Comparison of ENCODE assay signal across 9 mouse cellular contexts in genomic region chr11:117248734-117249248, GRCm38 (mm10). TPM values are rescaled to one million over a fixed set of nuclear protein-coding genes. Genes with fewer than 3 reads are reported as not detected.
DNase-seq lines count a peak whose midpoint lies in the region; ATAC-seq lines count a peak whose summit lies in the region.
"Had no signal": no experiment of that assay in that cellular context is flagged by ENCODE, and none has a peak within 500 bp of the region (broad histone marks: within the 10 kb centered on the region; RNA-seq: fewer than 3 reads in every experiment).

No protein-coding gene starts in this region.

- H3K9me3 ChIP-seq in embryonic facial prominence, embryonic 14.5 days (ENCODE audit: control insufficient read depth, low read length) = no peaks in the 10 kb centered on the region
- no peaks in the 10 kb centered on the region for H3K9me3 ChIP-seq in limb, embryonic 12.5 days

- H3K36me3 ChIP-seq in embryonic facial prominence, embryonic 14.5 days (ENCODE audit: control insufficient read depth, insufficient read depth, low read length) = no peaks in the 10 kb centered on the region
- no peaks in the 10 kb centered on the region for H3K36me3 ChIP-seq in limb, embryonic 12.5 days

- H3K4me3 ChIP-seq in embryonic facial prominence, embryonic 14.5 days (ENCODE audit: low read depth, low read length) = no peak overlapping the region
- H3K4me3 ChIP-seq in limb, embryonic 12.5 days (replicated peaks) = no peak overlapping the region

- no peaks in the 10 kb centered on the region for H3K27me3 ChIP-seq in embryonic facial prominence, embryonic 14.5 days (replicated peaks; ENCODE audit: control insufficient read depth, insufficient read depth, low read length)
- H3K27me3 ChIP-seq in limb, embryonic 12.5 days = no peaks in the 10 kb centered on the region

- DNase-seq in kidney, adult 11 months = peak; percentile 18
- DNase-seq in kidney, postnatal 10 days = no peak
- peak; percentile 59 for DNase-seq in MN1 (ENCODE audit: low spot score)
- peak; percentile 75 for DNase-seq in embryonic facial prominence, embryonic 14.5 days (ENCODE audit: low spot score)
- DNase-seq in spleen, adult 12 weeks (ENCODE audit: low spot score) = no peak
- DNase-seq in adrenal gland, postnatal 10 days = no peak
- no peak for DNase-seq in lung, postnatal 25 days (ENCODE audit: low spot score)

- H3K4me2 ChIP-seq in embryonic facial prominence, embryonic 14.5 days (ENCODE audit: low read depth, low read length) = no peak overlapping the region
- no peak overlapping the region for H3K4me2 ChIP-seq in limb, embryonic 12.5 days

- WGBS in embryonic facial prominence, embryonic 14.5 days = 38% methylated on average over 11 of the region's 11 CpGs
- 52% methylated on average over 11 of the region's 11 CpGs for WGBS in limb, embryonic 12.5 days

- H3K4me1 ChIP-seq in embryonic facial prominence, embryonic 14.5 days (ENCODE audit: control insufficient read depth, insufficient read depth, low read length) = 0 out of 2 replicates have a peak, but pooled peaks cover 12% of the 10 kb centered on the region
- peaks cover 35% of the 10 kb centered on the region for H3K4me1 ChIP-seq in limb, embryonic 12.5 days (replicated peaks)

- no peak overlapping the region for H3K9ac ChIP-seq in embryonic facial prominence, embryonic 14.5 days (ENCODE audit: low read depth, low read length)
- H3K9ac ChIP-seq in limb, embryonic 12.5 days (replicated peaks) = no peak overlapping the region
- H3K9ac ChIP-seq: liver, embryonic 14.5 days had no signal

- peak; percentile 64; the same call in 1 of the 2 replicates for ATAC-seq in embryonic facial prominence, embryonic 14.5 days (ENCODE audit: low read depth)
- no peak for ATAC-seq in limb, embryonic 12.5 days (ENCODE audit: insufficient number of reproducible peaks, insufficient read depth, low FRiP score, low TSS enrichment, low read depth)

- no peak overlapping the region; the same call in 1 of the 2 replicates for H3K27ac ChIP-seq in embryonic facial prominence, embryonic 14.5 days (replicated peaks; ENCODE audit: low read depth, low read length)
- peak overlapping the region; percentile 23; the same call in 1 of the 2 replicates for H3K27ac ChIP-seq in limb, embryonic 12.5 days
- H3K27ac ChIP-seq: liver, embryonic 14.5 days had no signal

RNA-seq across cellular contexts. Expression of gene Sept9, which starts 49.3 kb away (rescaled TPM):
- polyA plus RNA-seq in embryonic facial prominence, embryonic 14.5 days (2014; fragmentation: Nextera tagmentation; extraction: Ambion mirVana) = 115 and 138 TPM in 2 replicates
- 230 and 234 TPM in 2 replicates for polyA plus RNA-seq in limb, embryonic 12.5 days (2016; fragmentation: Nextera tagmentation; extraction: Ambion mirVana)
- 100 to 1,000 TPM; 115 to 146 TPM for total RNA-seq in adrenal gland, postnatal 10 days (2021)

Comparison
In these comparisons a context has a peak if more than half of its experiments do, and no peak if none do; other contexts are left out.
1. DNase-seq: peak in kidney, adult 11 months (single experiment), MN1 (single experiment) and embryonic facial prominence, embryonic 14.5 days (single experiment); none in kidney, postnatal 10 days (single experiment), spleen, adult 12 weeks (single experiment), adrenal gland, postnatal 10 days (single experiment) and lung, postnatal 25 days (single experiment).